Mouse (Mus musculus) heart, adult 10 weeks (tissue): ENCODE data around the gene Csnk2a1. TPM values are rescaled to one million over a fixed set of nuclear protein-coding genes. Genes with fewer than 3 reads are reported as not detected.

ENCODE experiments used
- polyA plus RNA-seq: library from polyadenylated mRNA; stranded (reverse); fragments of 350-450 nt; fragmentation: Illumina TruSeq; extraction: RNeasy Lipid Tissue Mini Kit (QIAGEN cat#74804); gene quantifications from one replicate; pipeline ENCODE4 v1.2.3, GENCODE M21; 2014; ENCODE audit warnings: low read depth, low replicate concordance

Gene Csnk2a1
- 89.3 TPM for polyA plus RNA-seq

GRCm38 (mm10) chr2:152226248-152227050 lies at the start of gene Csnk2a1:
Gene Csnk2a1 (plus strand): TSS chr2:152226839.

GRCm38 (mm10) chr2:152293727-152294475 lies 67.3 kb downstream of the Csnk2a1 start, which contains the start of gene Tbc1d20:
Gene Tbc1d20 (plus strand): TSS chr2:152293828.

Other genes with a start within 250 kb of the Csnk2a1 start
- 2.8 TPM for gene Fam110a, start 246.6 kb upstream of the Csnk2a1 start, polyA plus RNA-seq
- 1.2 TPM for gene Slc52a3, start 230.3 kb upstream of the Csnk2a1 start, polyA plus RNA-seq
- not detected for gene Scrt2, start 145.3 kb upstream of the Csnk2a1 start, polyA plus RNA-seq
- gene Srxn1, start 121.3 kb upstream of the Csnk2a1 start, polyA plus RNA-seq, result 23.0 TPM
- gene Tcf15, start 83.3 kb upstream of the Csnk2a1 start, polyA plus RNA-seq, result 15.6 TPM
- gene Tbc1d20, start 67.0 kb downstream of the Csnk2a1 start, polyA plus RNA-seq, result 38.6 TPM
- gene Rbck1, start 105.8 kb downstream of the Csnk2a1 start, polyA plus RNA-seq, result 50.8 TPM
- gene Trib3, start 117.2 kb downstream of the Csnk2a1 start, polyA plus RNA-seq, result 1.8 TPM
- gene Nrsn2, start 149.8 kb downstream of the Csnk2a1 start, polyA plus RNA-seq, result not detected
- 5.4 TPM for gene Sox12, start 171.2 kb downstream of the Csnk2a1 start, polyA plus RNA-seq
- gene Zcchc3, start 188.2 kb downstream of the Csnk2a1 start, polyA plus RNA-seq, result 4.6 TPM
- gene 6820408C15Rik, start 188.7 kb downstream of the Csnk2a1 start, polyA plus RNA-seq, result 4.6 TPM
- gene Defb23, start 237.8 kb downstream of the Csnk2a1 start, polyA plus RNA-seq, result not detected